Mouse (Mus musculus) testis, postnatal 10 days (tissue): Measurements from ENCODE around the gene Gpc3.

Experiments used
- DNase-seq: peaks from one replicate; pipeline ENCODE4 v3.0.0; 2021; ENCODE audit warnings: low spot score

The Gpc3 gene

DNA sequence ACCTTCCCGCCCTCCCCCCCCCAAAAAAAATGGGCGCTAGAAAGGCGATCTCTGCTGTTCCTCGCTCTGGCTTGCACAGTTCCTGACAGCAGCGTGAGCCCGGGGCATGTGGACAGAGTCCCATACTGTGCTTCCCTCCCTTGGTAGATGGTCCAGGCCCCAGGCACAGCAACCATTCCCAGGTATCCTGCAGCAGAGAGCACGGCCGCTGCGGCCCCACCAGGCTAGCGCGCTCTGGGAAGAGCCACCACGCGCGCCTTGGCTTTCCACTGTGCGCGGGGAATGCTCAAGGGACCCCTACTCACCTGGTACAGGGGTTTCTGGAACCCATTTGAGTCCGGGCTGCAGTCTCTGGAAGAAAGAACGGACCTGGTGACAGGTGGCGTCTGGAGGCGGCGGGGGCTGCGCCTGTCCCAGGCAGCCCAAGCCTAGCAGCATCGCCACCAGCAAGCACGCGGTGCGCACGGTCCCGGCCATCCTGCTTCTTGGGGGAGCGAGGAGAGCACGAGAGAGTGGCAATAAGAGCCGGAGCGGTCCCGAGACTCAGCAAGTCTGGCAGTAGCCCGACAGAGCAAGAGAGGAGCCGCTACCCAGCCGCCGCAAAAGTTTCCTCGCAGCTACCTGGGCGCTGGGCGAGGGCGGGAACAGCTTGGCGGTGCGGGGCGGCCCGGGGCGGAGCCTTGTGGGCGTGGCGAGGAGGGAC is at the start of gene Gpc3:
Gene Gpc3, minus strand, starts transcription at position 623 of the 703 bp plus-strand sequence.
- peak; percentile 85 for DNase-seq

DNA sequence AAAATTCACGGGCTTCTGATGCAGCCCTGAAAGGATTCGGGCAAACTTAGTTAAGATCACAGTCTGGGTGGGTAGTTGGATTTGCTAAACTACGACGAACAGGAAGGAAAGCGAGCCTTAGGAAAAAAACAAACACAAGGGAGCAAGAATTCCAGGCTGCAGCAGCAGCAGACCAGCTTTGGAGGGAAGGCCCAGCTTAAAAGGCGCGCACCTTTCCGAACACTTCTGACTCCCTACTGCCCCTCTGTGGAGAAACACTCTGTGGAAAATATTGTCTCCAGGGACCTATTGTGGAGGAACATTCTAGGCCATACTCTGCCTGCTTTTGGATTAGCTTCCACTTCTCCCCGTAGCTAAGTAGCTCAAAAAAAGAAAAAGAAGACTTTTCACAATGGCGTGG is 38.2 kb upstream of the Gpc3 start:
- DNase-seq: peak; percentile 48

DNA sequence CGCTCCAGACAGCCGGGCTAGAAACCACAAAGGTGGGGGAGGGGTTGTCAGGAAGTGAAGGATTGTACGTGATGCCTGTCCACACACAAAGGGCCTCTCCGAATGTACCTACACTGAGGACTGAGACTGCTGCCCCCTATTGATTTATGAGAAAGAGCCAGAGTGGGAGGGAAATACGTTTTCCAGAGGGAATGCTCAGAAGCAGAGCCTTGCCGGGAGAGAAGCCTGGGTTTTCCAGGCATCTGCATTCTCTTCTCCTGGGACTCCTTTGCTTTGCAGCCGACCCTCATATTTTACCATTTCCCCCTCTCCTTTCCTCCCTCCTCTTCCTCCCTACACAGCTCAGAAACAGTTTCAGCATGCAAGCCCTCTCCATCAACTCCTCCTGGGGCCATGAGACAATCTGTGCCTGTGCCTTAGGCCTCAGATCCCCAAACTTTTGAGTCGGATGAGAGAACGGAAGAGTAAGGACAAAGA is 37.8 kb upstream of the Gpc3 start:
- DNase-seq: no peak

DNA sequence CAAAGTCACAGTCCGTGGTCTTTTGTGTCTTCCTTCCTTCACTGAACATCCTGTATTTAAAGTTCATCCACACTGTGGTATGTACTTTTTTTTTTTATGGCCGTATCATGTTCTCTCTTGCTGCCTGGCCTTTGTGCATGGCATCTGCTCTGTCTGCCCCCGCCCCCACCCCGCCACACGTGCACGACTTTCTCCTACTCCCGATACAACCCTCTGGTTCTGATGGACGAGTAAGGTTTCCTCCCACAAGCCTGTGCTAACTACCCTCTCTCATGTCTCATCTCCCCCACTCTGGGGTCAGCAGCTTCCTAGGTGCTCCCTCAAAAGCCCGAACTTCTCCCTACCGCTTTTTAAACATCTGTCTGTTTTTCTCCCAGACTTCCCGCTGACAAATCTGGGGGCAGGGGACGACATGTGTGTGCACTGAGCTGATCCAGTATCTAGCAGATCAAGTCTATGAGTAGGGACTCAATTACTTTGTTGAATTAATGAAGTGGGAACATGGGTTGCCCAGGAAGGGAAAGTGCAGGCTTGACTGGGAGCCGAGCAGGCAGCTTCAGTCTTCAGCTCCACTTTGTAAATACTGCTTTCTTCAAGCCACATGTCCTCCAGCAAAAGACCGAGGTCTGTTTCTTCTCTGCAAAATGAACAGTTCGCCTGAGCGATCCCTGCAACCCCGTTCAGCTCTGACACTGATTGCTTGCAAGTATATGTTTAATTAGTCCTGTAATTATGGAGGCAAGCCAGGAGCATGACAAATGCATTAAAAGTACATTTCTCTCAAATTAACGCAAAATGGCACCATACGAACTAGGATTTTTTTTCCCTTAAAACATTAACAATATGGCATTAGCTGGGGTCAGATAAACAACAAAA is 35.4 kb upstream of the Gpc3 start:
- DNase-seq: no peak

DNA sequence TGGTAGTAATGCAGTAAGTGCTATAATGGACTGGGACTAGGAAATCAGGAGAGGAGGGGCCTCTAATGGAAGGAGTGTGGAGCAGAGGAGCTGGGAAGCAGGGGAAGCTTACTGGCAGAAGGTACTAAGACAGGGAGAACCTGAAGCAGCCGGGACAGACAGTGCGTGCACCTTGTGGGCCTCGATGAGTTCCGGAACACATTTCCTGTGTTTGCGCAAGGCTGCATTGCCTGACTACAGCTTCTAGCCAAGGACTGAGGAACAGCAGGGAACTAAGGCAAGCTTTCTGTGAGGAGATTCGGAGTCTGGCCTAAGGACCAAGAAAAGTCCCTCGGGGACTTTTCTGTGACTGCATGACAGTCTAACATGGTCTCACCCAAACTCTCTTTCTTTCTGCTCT is 30.6 kb upstream of the Gpc3 start:
- no peak for DNase-seq

DNA sequence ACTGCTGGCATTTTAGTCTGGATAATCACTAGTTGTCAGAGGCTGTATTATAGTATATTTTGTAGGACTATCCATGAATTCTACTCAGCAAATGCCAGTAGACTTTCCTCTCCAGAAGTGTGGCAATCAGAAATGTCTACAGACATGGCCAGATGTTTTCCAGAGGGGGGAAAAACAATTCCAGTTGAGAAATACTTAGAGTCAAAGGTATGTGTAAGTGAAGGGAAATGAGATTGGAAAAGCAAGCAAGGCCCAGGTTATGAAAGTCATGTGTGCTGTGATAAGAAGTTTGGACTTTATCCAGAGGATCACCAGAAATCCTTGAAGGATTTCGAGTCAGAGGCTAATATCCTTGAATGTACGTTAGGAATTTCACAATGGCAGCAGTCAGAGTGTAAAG is 29.6 kb upstream of the Gpc3 start:
- no peak for DNase-seq

DNA sequence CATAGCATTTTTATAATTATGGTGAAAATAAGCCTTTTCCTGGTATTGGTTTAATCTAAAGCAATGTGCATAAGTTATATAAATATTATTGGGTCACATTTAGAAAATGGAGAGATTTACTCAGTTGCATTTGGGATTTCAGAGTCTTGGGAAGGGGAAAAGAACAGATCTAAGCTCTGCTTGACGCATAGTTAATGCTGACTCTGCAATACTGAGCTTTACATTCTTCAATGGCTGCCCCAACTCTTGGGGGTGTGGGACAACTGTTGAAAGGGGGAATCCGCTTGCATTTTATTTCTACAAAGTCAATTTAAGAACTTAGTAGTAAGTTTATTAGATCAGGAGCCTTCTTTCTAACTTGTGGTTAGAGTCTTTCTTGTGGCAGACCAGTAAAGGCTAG is 28.4 kb upstream of the Gpc3 start:
- no peak for DNase-seq

DNA sequence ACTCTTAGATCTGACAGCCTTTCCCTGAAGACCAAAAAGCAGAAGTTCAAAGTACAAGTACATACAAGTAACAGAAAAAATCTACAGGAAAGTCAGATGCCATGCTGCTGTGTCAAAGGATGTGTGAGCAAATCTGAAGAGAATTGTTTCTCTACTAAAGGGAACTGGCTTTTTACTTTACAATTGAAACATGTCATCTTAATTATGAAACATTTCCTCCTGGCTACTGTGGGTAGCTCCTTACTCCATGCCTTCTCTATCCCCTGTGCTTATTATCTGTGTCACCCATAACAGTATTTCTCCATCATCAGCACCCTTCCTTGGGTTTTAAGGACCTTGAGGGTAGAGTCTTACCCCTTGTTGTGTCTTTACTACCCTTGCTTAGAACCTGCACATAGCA is 23.7 kb upstream of the Gpc3 start:
- no peak for DNase-seq

DNA sequence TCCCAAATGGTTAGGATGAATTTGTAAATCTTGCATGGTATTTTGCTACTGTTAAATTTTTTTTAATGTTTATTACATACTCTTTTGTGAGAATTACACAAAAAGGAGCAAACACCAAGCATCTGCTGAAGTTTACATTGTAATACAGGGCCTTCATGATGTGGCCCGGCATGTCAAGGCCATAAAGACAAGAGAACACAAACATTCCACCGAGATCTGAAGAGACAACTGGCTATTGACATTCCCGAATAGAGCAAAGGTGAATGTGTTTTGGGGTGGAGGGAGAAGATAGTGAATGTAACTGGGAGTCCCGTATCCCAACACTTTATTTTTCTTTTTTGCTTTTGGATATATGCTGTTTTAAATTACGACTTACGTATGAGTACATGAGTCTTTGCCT is 20.2 kb upstream of the Gpc3 start:
- DNase-seq: no peak

DNA sequence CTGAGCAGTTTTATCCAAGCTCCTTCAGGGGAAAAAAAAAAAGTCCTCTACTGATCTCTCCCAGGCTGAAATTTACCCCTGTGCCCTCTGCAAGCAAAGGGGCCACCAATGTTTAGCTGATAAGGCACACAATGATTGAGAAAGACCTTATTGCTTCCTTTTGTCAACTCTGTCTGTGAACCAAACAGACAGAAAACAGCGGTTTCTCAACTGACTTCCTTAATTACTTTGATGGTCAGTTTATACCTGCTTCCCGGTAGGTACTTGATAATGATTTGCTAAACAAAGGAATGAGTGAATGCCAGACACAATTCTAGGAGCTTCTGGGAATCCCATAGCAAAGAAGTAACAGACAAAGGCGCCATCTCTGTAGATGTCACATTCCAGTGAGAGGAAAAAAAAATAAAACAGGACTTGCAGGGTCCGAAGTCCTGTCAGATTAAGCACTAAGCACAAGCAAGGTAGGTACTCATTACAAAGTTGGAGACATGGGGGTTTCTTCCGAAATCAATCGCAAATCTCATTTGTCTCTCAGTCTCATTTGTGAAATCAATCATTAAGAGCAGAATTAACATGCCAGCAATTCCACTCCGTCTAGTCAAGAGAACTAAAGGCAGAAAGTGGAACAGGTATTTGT is 19.1 kb upstream of the Gpc3 start:
- DNase-seq: no peak

DNA sequence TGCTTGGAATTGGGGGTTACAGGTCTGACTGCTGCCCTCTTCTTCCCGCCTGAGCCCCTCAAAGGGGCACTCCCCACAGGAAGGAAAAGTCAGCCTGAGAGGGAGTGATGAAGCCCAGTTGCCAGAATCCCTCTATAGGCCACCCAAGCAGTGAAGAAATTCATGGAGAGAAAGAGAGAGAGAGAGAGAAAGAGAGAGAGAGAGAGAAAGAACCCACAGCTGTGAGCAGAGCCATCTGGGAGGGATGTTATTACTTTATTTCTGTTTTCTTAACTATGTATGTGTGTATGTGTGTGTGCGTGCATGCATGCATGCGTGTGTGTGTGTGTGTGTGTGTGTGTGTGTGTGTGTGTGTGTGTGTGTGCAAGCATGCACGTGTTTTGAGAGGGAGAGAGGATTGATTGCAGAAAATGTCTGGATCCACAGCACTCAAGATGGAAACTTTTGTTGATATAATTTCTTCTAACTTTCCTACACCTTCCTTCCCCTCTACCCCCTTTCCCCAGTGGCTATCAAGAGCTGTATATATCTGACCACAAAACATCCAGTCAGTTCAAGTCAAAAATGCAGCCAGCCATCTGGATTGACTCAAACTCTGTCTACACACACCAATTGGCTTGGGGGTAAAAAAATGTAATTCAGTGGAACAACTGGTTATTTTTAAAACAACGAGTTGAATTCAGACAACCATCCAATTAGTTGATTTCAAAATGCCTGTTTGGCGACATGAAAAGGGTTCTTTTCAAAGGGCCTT is 13.4 kb upstream of the Gpc3 start:
- DNase-seq: no peak

DNA sequence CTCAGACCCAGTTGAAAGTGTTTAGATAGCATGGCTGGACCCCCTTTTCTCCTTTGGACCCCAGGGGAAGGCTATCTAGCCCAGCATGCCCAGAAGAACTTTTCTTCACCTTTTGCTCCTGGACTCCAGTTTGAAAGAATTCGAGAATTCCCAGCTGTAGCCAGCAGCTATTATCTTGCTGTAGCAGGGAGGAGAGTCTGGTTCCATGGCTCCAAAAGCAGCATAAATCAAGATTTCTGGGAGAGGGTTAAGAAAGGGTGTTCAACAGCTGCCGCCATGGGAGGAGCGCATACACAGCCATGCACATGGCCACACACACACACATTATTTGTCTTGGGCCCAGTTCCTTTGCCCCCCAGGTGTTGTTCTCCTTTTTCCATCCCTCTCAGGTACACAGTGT is 4.1 kb upstream of the Gpc3 start:
- DNase-seq: no peak

DNA sequence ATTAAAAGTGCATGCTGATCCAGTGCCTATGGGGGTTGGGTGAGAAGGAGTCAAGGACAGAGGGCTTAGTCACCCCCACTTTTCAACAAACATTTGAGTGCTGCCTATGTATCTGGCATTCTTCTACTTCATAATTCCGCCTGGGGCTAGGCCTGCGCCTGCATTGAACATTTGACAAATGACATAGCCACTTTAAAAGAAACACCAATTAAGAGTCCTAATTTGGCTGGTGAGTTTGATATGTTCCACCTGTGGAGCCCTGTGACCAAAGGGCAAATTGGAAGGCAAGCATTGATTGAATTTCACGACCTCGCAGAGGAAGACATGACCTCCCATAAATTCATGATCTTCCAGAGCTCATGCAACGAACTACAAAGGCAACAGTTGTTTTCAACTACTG is 2.4 kb upstream of the Gpc3 start:
- DNase-seq: no peak

DNA sequence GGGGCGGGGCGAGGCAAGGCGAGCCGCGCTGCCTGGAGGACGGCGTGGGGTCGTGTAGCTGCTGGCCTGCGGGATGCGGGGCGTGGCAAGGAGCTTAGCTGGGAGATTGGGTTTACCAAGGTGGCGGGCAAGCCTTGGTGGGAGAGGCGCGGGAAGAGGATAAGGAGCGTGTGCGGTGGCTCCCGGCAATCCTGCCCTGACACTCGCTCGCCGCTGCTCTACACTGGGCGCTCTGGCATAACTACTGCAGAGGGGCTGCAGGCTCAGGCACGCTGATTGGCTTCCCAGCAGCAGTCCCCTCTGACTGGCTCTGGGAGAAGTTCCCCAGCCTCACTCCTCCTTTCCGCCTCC is 256 bp upstream of the Gpc3 start:
- DNase-seq: no peak

DNA sequence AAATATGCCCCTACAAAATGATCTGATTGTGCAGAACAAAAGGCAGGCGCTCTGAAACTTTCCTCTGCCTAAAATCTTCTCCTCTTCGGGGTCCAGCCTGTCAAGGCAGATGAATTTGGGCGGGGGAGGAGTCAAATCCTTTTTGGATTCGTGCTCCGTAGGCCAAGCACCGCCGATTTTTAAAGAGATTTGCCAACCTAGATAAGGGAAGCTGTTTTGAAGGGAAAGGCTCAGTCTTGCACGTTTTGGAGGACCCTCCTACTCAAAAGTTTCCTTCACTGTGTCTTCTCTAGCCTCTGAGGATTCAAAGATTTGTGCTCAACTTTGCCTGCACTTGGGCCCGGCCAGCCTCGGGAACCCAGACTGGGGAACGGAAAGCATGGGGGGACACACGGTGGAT is 944 bp downstream of the Gpc3 start:
- DNase-seq: no peak

DNA sequence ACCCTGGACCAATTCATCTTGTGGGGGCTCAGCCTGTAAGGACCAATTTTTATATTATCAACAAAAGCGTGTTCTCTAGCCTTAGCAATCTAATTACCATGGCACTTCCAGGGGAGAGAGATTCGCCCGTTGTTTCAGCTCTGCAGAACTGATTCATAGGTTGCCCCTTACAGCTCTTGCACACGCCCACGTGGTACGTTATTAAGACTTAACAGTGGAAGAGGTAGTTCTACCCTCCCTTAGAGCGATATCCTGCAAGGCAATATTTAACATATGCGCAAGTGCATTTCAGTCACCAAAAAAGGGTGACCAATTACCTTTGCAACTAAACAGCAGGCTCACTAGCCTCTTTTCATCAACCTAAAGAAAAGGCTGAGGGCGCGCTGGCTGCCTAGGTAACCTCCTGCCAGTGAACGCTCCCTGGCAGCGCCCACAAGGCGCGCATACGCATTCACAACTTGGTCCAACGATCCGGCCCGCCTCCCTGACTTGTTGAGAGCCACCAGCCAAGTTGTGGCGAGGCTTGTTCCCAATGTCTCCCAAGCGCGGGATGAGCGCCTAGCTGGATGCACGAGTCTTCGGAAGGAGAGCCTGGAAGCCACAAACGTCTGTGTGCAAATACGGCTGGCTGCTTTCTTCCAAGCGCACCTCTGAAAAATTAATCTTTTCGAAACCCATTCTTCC is 1.6 kb downstream of the Gpc3 start:
- peak; percentile 37 for DNase-seq

DNA sequence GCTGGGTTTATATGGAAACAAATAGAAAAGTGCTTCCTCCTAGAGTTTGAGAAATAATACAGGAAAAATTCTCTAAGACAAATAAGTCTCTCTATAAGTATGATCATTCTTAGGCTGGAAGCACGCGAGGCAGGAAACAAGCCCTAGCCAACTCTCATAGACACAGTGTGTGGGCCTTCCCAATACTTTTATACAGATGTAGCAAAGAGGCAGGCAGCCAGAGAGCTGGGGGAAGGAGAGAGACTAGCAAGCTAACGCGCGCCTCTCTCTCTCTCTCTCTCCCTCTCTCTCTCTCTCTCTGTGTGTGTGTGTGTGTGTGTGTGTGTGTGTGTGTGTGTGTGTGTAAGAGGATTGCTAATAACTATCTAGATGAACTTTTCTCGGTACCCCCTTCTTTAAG is 2.2 kb downstream of the Gpc3 start:
- no peak for DNase-seq

DNA sequence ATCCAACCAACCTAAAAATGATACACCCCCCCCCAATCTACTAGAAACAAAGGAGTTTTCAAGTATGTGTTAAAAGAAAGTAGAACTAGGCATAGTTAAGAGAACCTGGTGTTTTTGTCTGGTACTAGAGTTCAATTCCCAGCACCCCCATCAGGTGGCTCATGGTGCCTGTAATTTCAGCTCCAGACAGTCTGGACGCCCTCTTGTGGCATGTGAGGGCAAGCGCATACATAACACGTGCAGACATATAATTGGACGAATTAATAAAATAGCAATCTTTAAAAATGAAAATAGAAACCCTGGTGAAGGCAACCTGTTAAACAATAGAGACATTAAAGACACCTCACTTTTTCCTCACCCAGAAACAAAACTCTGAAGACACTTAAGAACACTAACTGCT is 10.6 kb downstream of the Gpc3 start:
- no peak for DNase-seq

DNA sequence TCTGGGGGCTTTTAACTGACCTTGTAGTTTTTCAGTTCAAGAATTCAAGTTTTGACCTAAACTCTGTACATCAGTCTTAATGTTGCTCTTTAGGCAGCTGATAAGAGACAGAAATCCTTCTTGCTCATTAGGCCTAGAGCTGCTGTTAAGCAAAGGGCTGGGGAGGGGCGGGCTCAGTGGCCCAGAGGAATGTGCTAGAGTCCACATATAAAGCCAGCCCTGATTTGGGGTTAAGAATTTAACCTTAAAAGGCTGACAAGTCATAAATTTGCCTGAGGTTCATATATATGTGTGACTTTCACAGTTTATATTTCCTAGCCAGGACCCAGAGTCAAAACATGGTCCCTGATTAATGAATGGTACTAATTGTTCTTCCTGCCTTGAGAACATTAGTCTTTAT is 14.5 kb downstream of the Gpc3 start:
- no peak for DNase-seq

DNA sequence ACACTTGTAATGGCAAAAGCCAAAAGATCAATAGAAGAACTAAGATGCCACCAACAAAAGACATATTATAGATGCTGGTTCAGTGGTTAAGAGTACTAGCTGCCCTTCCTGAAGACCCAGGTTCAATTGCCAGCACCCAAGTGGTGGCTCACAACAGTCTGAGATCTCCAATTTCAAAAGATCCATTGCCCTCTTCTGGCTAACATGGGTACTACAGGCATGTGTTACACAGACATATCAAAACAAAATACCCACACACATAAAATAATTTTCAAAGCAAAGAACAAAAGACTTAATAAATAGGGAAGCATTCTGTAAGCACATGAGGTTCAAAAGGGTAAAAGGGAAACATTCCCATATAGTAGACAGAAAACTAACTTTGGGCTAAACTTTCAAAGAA is 26.1 kb downstream of the Gpc3 start:
- DNase-seq: no peak

DNA sequence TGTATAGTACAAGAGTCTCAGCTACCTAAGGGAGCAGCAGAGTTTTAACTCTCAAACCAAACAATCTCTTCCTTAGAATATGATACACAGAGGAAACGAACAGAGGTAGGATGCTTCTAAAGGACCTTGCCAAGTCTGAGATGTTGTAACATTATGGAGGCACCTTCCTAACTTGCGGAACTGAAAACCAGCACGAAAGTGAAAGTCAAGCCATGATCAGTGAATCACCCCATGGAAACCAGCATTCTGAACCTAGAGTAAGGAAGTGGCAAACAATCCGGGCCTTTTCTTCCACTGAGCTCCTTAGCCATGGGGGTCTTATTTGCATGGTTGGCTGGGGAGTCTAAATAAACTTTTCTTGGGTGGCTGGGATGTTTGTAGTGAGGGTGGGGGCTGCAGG is 53.8 kb downstream of the Gpc3 start:
- no peak for DNase-seq

DNA sequence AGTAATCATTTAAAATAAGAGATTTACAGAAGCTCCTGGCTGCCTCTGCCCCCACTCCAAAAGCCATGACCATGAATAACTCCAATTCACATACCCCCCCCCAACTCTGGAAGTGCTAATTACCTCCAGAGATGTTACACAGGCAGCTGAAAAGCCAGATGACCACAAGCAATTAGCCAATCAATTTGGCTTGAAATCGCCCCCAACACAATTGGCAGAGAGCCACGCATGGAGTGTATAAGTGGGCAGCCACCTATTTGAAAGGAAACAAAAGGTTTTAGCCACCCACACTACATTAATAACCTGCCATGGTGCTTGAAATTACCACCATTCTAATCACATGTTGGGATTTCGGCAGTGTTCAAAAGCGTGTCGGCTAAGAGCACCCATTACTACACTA is 55.2 kb downstream of the Gpc3 start:
- no peak for DNase-seq
